Mouse (Mus musculus) layer of hippocampus, adult 9-11 months (tissue): ENCODE measurements at regions not wholly inside any gene's neighbourhood (a gene's known extent, or its start where the extent isn't known, plus 50 kb on each side); places are given as distances from the start of the nearest gene placed in this dataset.
"Not testable (repeated sequence)": the region's sequence is repeated elsewhere in the genome, so short reads cannot be mapped to it uniquely, and the experiment has no call there.

Source experiments
- DNase-seq: peaks from one replicate; pipeline ENCODE4 v3.0.0; 2022

- no peak for DNase-seq
Observed at GRCm38 (mm10) chr9:86095460-86095859, 253.3 kb downstream of the Tpbg start.

- DNase-seq, result no peak
Observed at GRCm38 (mm10) chr9:86096246-86096645, 254.1 kb downstream of the Tpbg start.

GRCm38 (mm10) chr9:86099325-86099724, 257.1 kb downstream of the Tpbg start:
- no peak for DNase-seq

GRCm38 (mm10) chr9:86101360-86102086, 259.3 kb downstream of the Tpbg start:
- no peak for DNase-seq

GRCm38 (mm10) chr9:86103607-86104006, 261.4 kb downstream of the Tpbg start:
- DNase-seq, result no peak

GRCm38 (mm10) chr9:86104664-86105063, 262.5 kb downstream of the Tpbg start:
- DNase-seq, result no peak

GRCm38 (mm10) chr9:86105851-86106250, 263.7 kb downstream of the Tpbg start:
- no peak for DNase-seq

- no peak for DNase-seq
Observed at GRCm38 (mm10) chr9:86109906-86110305, 267.7 kb downstream of the Tpbg start.

GRCm38 (mm10) chr9:86119370-86119769, 277.2 kb downstream of the Tpbg start:
- no peak for DNase-seq

- not testable (repeated sequence) for DNase-seq
Observed at GRCm38 (mm10) chr9:86135617-86136016, 293.4 kb downstream of the Tpbg start.

- no peak for DNase-seq
Observed at GRCm38 (mm10) chr9:86145903-86146302, 303.7 kb downstream of the Tpbg start.

- peak; percentile 3 for DNase-seq
Observed at GRCm38 (mm10) chr9:86160316-86160715, 304.4 kb downstream of the Ube2cbp start.

- DNase-seq, result no peak
Observed at GRCm38 (mm10) chr9:86166362-86167067, 298.2 kb downstream of the Ube2cbp start.

GRCm38 (mm10) chr9:86170756-86171155, 294.0 kb downstream of the Ube2cbp start:
- DNase-seq, result no peak

GRCm38 (mm10) chr9:86186751-86187747, 277.7 kb downstream of the Ube2cbp start:
- DNase-seq, result no peak

- no peak for DNase-seq
Observed at GRCm38 (mm10) chr9:86188873-86189272, 275.9 kb downstream of the Ube2cbp start.

- peak; percentile 33 for DNase-seq
Observed at GRCm38 (mm10) chr9:86205041-86205440, 259.7 kb downstream of the Ube2cbp start.

- DNase-seq, result peak; percentile 16
Observed at GRCm38 (mm10) chr9:86208334-86208925, 256.3 kb downstream of the Ube2cbp start.

GRCm38 (mm10) chr9:86211267-86211666, 253.5 kb downstream of the Ube2cbp start:
- DNase-seq, result no peak

GRCm38 (mm10) chr9:86219669-86220068, 245.1 kb downstream of the Ube2cbp start:
- DNase-seq, result peak; percentile 17

GRCm38 (mm10) chr9:86224530-86224929, 240.2 kb downstream of the Ube2cbp start:
- DNase-seq, result no peak

GRCm38 (mm10) chr9:86230673-86231350, 233.9 kb downstream of the Ube2cbp start:
- DNase-seq, result no peak
